Comparison of ENCODE assay signal across 13 mouse cellular contexts in genomic region chr8:122898018-122898417, GRCm38 (mm10).
"Had no signal": no experiment of that assay in that cellular context is flagged by ENCODE, and none has a peak within 500 bp of the region (broad histone marks: within the 10 kb centered on the region; RNA-seq: fewer than 3 reads in every experiment).

No protein-coding gene starts in this region.

- H3K27me3 ChIP-seq: neural tube, embryonic 15.5 days had no signal

- H3K4me3 ChIP-seq: limb, embryonic 10.5 days; midbrain, embryonic 10.5 days; myocyte; neural tube, embryonic 15.5 days had no signal

- DNase-seq: kidney, adult 8-10 months; kidney, postnatal 36 days; midbrain, embryonic 14.5 days; right cerebral cortex, adult 18-20 months; right cerebral cortex, postnatal 4 days; spleen, adult 18-20 months; thymus, adult 18-20 months; thymus, postnatal 14 days had no signal

- H3K4me1 ChIP-seq: limb, embryonic 10.5 days; neural tube, embryonic 15.5 days had no signal

- H3K9me3 ChIP-seq: limb, embryonic 10.5 days; midbrain, embryonic 10.5 days; neural tube, embryonic 15.5 days had no signal

- H3K27ac ChIP-seq: hindbrain, postnatal 0 days; limb, embryonic 10.5 days; midbrain, embryonic 10.5 days; neural tube, embryonic 15.5 days had no signal

- ATAC-seq: hindbrain, postnatal 0 days had no signal
